Mouse (Mus musculus): ENCODE results near the gene Bco1.

The Bco1 gene

DNA sequence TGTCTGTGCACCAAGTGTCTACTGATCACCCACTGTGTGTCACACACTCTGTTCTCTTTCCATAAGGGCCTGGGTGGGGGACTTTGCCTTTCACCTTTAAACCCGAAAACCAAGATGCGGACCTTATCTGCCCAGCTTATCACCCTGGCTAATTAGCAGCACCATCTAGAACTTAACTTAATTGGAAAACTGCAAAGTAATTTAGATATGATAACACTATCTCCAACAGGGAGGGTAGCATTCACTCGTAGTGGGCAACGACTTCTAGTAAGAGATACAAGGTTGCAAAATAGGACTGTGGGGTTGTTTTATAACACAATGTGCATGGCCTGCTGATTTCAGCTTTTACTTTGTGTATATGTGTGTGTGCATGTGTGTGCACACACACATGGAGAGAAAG lies 5.9 kb upstream of the Bco1 start:
- no peak for DNase-seq (ENCODE audit: low spot score)

DNA sequence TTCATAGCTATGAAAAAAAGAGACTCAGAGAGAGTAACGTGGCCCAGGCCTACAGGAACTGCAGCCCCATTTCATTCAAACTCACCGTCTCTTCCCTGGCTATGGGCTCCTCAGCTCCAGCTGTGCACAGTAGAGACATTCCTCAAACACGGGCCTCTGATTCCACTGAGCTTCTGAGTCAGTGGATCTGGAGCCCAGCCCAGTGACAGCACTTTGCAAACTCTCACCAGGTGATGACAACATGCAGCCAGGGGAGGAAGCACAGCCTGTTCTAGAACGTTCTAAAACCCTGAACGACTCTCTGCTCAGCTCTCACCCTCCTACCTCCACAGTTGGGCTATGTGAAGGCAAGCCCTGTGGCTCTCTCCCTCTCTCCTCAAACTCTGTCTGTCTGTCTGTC lies 1.6 kb upstream of the Bco1 start:
- no peak for DNase-seq (ENCODE audit: low spot score)

- no peak for DNase-seq (ENCODE audit: low spot score)
Measured at GRCm38 (mm10) chr8:117097051-117097563, 1.5 kb downstream of the Bco1 start.

- no peak for DNase-seq (ENCODE audit: low spot score)
Measured at GRCm38 (mm10) chr8:117097564-117098191, 2.0 kb downstream of the Bco1 start.

DNA sequence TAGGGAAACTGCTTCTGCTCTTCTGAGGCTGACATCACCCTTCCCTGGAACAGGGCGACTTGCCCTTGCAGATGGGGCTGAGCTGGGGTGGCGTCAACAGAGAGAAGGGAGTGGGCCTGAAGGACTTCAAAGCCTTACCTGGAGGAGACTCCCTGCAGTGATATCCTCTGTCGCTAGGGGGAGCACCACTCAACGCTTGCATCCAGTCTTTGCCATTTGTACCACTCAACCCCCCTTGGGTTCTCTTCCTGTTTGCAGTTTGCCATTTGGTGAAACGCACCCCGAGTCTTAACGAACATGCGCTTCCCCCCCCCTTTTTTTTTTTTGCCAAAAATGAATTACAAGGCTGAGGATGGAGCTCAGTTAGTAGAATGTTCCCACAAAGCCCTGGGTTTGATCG lies 11.9 kb downstream of the Bco1 start:
- peak; percentile 67 for DNase-seq (ENCODE audit: low spot score)

DNA sequence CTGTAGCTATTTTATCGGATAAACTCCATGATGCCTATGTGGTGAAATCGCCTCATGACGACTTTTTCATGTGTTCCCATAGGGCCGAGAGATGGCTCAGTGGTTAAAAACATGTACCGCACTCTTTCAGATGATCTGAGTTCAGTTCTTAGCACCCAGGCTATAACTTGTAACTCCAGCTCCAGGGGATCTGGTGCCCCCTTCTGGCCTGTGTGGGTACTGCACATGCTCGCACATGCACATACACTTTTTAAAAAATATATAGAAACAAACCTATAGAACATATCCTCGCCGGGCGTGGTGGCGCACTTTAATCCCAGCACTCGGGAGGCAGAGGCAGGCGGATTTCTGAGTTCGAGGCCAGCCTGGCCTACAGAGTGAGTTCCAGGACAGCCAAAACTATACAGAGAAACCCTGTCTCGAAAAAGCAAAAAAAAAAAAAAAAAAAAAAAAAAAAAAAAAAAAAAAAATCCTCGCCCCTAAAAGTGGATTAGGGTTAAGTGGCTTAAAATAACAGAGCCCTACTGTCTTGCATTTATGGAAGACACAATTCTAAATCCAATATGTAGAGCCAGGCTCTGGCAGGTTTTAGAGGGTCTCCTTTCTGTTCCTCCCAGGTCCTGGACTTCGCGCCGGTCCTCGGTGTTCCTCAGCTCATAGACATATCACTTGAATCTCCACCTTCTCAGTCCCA lies 13.5 kb downstream of the Bco1 start:
- no peak for DNase-seq (ENCODE audit: low spot score)

DNA sequence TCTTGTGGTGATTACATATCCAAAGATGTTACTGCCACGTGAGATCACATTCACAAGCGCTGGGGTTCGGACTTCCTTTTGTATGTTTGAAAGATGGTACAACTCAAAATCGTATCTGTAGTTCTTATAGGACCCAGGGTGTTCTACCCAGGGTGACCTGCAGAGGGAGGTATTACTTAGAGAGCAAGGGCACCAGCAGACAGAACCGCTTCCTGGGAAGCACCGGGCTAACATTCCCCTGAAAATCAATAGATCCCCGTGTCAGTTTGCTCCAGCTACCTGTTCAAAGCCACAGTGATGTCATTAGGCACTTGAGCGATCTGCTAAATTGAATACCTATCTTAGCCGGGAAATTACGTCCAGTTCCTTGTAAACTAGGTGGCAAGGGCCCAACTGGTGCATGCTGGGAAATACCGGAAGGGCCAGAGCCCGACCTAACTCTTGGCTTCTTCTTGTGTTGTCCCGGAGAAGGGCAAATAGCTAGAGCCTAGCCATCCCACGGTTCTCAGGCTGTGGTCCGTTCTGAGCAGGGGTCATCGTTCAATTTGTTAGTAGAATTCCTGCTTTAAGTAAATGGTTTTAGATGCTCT lies 14.2 kb downstream of the Bco1 start:
- DNase-seq (ENCODE audit: low spot score), result peak; percentile 60

GRCm38 (mm10) chr8:117111641-117112040 lies 16.0 kb downstream of the Bco1 start:
- no peak for DNase-seq (ENCODE audit: low spot score)

- no peak for DNase-seq (ENCODE audit: low spot score)
Measured at GRCm38 (mm10) chr8:117112261-117112660, 16.6 kb downstream of the Bco1 start.

DNA sequence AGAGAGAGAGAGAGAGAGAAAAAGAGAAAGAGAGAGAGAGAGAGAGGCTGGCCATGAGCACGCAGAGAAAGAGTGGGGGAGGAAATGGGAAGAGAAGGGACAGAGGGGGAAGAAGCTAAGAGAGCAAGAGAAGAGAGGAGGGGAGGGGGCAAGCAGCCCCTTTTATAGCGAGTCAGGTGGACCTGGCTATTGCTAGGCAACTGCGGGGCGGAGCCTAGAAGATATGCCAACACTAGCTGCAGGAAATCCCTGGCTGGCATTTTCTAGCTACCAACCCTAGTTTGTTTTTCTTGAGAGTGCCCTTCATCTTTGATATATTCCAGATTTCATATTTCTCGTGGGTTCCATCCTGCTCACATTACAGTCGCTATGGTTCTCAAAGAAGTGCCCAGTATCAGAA lies 19.4 kb downstream of the Bco1 start:
- DNase-seq (ENCODE audit: low spot score), result no peak

DNA sequence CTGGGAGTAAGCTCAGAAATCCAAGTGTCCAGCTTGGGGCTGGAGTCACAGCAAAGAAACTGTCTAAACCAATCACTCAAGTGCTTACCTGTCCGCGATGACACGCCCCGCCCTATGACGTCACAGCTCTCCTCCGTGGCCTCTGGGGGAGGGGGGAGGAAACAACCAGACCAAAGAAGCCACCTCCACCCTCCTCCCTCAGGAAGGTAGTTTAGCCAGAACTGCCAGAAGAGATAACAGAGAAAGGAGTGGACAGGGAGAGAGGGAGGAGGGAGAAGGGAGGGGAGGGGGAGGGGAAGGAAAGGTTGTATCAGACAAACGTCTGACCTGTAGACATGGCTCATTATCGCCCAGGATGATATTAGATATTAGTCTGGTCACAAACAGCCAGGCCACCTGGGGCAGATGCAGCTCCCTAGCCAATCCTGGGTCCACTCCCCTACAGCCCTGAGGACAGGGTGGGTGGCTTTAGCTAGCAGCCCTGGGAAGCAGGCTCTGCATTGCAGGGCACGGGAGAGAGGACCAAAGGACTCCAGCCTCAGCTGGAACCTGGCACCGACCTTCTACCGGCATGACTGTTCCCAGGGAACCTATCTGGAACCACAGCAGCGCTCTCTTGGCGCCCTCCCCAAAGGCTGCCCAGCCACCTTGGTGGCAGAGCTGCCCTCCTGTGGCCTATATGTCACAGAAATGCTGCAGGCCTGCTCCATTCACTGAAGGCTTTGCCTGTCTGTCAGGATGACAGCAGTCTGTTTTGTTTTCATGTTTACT lies 20.2 kb downstream of the Bco1 start:
- peak; percentile 27 for DNase-seq (ENCODE audit: low spot score)

DNA sequence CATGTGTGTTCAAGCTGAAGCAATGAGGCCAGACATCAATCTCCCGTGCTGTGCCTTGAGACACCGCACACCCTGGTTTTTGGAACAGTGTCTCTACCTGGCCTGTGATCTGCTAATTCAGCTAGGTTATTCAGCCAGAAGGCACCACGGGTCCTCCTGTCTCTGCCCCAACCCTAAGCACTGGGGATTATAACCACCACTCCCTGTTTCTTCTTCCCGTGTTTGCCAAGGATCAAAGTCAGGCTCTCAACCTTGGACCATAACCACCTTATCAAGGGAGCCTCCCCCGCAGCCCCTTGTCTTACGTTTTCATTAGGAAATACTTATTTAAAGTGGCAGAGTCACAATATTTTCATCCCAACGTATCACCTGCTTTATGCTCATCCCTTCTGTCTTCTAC lies 20.9 kb downstream of the Bco1 start:
- no peak for DNase-seq (ENCODE audit: low spot score)

DNA sequence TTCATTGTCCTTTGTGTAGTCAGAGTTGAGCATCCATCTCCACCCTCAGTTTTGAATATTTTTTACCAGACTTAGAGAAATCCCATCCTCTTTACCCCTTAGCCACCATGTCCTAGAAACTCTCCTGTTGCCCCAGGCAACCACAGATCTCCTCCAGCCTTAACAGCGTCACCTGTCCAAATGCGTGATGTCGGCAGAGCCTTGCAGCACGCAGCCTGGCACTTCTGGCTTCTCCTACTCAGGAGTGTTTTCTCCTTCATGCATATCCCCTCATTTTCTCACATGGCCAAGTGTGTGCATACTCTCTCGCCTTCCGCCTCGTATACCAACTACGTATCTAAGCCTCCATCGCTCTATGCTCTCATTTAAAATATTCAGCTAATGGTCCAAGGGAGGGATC lies 22.8 kb downstream of the Bco1 start:
- no peak for DNase-seq (ENCODE audit: low spot score)

DNA sequence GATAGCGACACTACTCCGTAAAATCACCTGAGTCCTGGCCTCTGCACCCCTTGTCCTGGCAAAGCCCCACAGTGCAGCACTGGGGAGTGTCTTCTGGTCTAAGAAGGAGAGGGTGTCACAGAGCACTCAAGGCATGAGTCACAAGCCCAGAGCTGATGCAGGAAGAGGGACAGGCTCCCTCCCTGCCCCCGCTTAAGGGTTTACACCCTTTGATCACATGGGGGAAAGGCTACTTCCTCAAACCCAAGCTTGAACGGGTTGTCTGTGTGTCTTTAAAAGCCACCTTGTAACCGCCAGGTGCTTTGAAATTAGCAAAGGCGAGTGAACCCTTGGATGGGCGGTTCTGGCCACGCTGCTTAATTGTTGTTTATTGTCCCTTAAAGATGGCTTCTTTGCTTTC lies 25.6 kb downstream of the Bco1 start:
- no peak for DNase-seq (ENCODE audit: low spot score)

DNA sequence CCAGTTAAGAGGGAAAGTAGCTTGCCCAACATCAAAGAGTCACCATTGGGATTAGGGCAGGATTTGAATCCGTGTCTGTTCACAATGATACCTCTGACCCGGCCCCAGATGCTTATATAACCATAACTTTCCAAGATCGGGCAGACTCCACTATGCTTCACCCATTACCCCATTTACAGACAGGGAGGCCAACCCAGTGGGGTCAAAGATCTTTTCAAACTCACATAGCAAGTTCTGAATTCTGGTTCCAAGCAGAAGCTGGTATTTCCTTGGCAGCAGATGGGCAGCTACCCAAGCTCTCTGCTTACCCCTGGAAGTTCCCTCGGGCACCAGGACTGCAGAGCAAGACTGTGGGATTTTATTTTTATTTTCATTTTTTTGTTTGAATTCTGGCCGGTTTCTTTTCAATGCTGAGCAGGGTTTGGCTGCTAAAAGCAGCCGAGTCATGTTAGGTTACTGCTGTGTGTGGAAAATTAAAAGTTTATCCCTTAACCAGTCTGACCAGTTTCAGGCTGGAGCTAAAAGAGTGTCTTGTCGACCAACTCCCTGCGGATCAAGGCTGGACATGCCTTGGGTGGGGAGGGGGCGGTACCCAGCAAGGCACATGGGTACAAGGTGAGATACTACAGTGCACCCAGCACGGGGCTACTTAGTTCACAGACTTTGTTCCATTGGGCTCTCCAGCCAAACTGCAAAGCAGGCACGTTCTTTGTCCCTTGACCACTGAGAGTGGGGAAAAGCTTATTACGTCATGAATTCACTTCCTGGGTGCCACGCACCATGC lies 28.4 kb downstream of the Bco1 start:
- no peak for DNase-seq (ENCODE audit: low spot score)

DNA sequence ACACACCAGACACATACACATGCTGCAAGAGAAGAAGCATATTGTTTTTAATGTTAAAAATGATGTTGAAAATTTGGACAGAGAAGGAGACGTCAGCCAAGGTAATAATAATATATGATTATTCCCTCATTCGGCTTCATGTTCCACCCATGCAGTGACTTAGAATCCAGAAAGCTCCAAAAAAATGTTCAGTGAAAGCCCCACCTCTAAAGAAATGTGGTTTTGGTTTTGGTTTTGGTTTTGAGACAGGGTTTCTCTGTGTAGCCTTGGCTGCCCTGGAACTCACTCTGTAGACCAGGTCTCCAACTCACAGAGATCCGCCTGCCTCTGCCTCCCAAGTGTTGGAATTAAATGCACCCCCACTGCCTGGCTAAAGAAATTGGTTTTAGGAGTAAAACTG lies 30.2 kb downstream of the Bco1 start:
- no peak for DNase-seq (ENCODE audit: low spot score)

DNA sequence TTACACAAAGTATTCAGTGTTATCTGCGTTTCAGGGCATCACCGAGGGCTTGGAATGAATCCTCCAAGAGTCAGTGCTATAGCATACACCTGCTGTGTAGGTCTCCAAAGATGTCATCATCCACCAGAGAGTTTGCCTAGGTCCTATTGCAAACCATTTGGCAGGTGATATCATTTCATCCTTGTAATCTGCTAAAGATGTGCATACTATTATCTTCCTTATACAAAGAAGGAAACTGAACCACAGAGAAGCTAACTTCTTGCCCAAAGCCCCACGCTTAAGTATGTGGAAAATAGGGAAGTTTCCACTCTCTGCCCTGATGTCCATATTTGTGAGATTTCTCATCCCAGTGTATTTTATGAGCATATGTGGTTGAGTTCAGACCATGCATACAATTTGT lies 30.8 kb downstream of the Bco1 start:
- DNase-seq (ENCODE audit: low spot score), result no peak

- DNase-seq (ENCODE audit: low spot score), result no peak
Measured at GRCm38 (mm10) chr8:117127063-117127462, 31.4 kb downstream of the Bco1 start.

GRCm38 (mm10) chr8:117133702-117134101 lies 38.0 kb downstream of the Bco1 start:
- DNase-seq (ENCODE audit: low spot score), result no peak

GRCm38 (mm10) chr8:117136351-117136750 lies 40.7 kb downstream of the Bco1 start:
- no peak for DNase-seq (ENCODE audit: low spot score)

- DNase-seq (ENCODE audit: low spot score), result no peak
Measured at GRCm38 (mm10) chr8:117136763-117137162, 41.1 kb downstream of the Bco1 start.

- DNase-seq (ENCODE audit: low spot score), result no peak
Measured at GRCm38 (mm10) chr8:117137357-117137756, 41.7 kb downstream of the Bco1 start.
